8 mouse cellular contexts compared by ENCODE assay signal in the genomic region with DNA sequence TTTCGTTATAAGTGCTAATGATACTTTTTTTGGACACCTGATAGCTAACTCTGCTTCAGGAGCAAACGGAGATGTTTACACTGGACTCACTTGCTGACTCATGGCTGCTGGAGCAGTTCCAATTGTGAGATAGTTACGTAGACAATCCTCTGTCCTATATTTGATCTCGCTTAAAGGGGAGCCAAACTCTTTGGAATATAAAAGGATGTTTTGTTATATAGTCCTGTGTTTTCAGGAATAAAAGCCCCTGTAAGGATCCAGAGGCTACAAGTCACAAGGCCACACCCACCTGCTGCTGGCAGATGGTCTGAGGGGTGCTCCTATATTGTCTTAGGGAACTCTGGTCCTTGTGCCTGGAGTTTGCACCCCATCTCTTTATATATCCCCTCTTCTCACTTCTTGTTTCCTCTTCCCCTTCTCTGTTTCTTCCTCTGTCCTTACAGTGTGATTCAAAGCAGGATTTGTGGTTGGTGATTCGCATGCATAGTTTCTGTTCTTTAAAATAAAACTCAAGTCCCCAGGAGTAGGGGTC.
DNase-seq lines count a peak whose midpoint lies in the region; ATAC-seq and TF ChIP-seq lines count a peak whose summit lies in the region.

No protein-coding gene starts in this region.

- peak; percentile 43; the same call in 1 of the 2 replicates for ATAC-seq in cerebellum, adult (ENCODE audit: insufficient number of reproducible peaks, low FRiP score, low TSS enrichment)

- TF ChIP-seq POLR2A in brain, embryonic 14.5 days (IDR thresholded peaks at IDR 0.05; ENCODE audit: borderline replicate concordance, extremely low read depth, insufficient read depth, insufficient read length, poor library complexity, severe bottlenecking) = no peak

- DNase-seq in cerebellum, postnatal 4 days (ENCODE audit: low spot score in 2 of 2) = no peak
- DNase-seq in 3134 (ENCODE audit: extremely low read depth, insufficient read length, low spot score) (peak; percentile 21), liver (peak; percentile 90)
- peak; percentile 40 for DNase-seq in brain, embryonic 14.5 days (ENCODE audit: low read depth)
- DNase-seq in heart, adult 18-20 months = peak; percentile 88 to 89
- DNase-seq in spleen, postnatal 36 days (ENCODE audit: low spot score in 2 of 2) = peak; percentile 49 to 74
- DNase-seq in layer of hippocampus, adult 8-10 months (ENCODE audit: low spot score in 2 of 2) = no peak

- no peak for TF ChIP-seq CTCF in brain, embryonic 14.5 days (IDR thresholded peaks at IDR 0.05; ENCODE audit: borderline replicate concordance, extremely low read depth, insufficient read depth, insufficient read length)

Comparison
In these comparisons a context has a peak if more than half of its experiments do, and no peak if none do; other contexts are left out.
1. DNase-seq: peak in 3134 (single experiment), brain, embryonic 14.5 days (single experiment), heart, adult 18-20 months (2 of 2), liver (single experiment) and spleen, postnatal 36 days (2 of 2); none in cerebellum, postnatal 4 days (0 of 2) and layer of hippocampus, adult 8-10 months (0 of 2).